Mouse (Mus musculus) lung, postnatal 0 days (tissue): ENCODE measurements around the gene Tfip11.

Experiments used
- CTCF ChIP-seq: IDR thresholded peaks from 2 replicates; pipeline ENCODE4 v1.5.1; 2016; ENCODE audit warnings: antibody characterized with exemption, mild to moderate bottlenecking
- EP300 ChIP-seq: IDR thresholded peaks from 2 replicates; pipeline ENCODE4 v1.6.1; 2016; ENCODE audit warnings: antibody characterized with exemption, mild to moderate bottlenecking, control low read depth

DNA sequence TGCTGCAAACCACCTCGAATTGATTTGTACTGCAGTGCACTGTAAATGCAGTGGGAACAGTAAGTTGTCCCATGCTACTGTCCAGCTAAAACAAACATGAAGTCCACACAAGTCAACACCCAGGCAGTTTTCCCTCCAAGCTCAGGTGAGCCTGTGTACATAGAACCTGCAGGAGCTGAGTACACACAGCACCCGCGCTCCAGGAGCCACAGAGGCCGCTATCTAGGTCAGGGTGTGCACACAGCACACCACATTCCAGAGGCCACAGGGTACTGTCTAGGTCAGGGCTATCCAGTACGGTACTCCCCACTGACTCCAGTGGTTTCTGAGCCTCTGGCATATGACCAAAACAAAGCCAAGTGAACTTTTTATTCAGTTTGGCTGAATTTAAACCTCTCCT, 23.8 kb upstream of the Tfip11 start:
- no peak for TF ChIP-seq CTCF
- TF ChIP-seq EP300, result no peak
